Mouse (Mus musculus) heart, adult 2 months (tissue): ENCODE data around the gene Atp6ap2. TPM values are rescaled to one million over a fixed set of nuclear protein-coding genes. Genes with fewer than 3 reads are reported as not detected.

Experiments
- DNase-seq, 2 experiments: peaks; one replicate each; pipeline ENCODE4 v3.0.0; 2021
- H3K27ac ChIP-seq: fragments of 200-600 bp; 2 replicates; pipeline ENCODE4 v1.8.1; 2022
- H3K27me3 ChIP-seq: fragments of 200-500 bp; 2 replicates; pipeline ENCODE4 v1.6.1; 2012; ENCODE audit warnings: mild to moderate bottlenecking, low read length, inconsistent platforms, mixed read lengths; ENCODE audit not compliant: control insufficient read depth, insufficient read depth
- H3K36me3 ChIP-seq: fragments of 200-500 bp; 2 replicates; pipeline ENCODE4 v1.6.1; 2012; ENCODE audit warnings: low read length, inconsistent platforms; ENCODE audit not compliant: control insufficient read depth, insufficient read depth
- H3K4me1 ChIP-seq: fragments of 200-500 bp; 2 replicates; pipeline ENCODE4 v1.6.1; 2011; ENCODE audit warnings: low read length; ENCODE audit not compliant: control insufficient read depth, insufficient read depth
- H3K4me3 ChIP-seq: fragments of 200-600 bp; 2 replicates; pipeline ENCODE4 v1.8.1; 2022
- H3K79me2 ChIP-seq: fragments of 200-500 bp; replicated peaks from 2 replicates; pipeline ENCODE4 v1.6.1; 2012; ENCODE audit warnings: mild to moderate bottlenecking, inconsistent platforms, low read length, moderate library complexity, mixed read lengths; ENCODE audit not compliant: control insufficient read depth, insufficient read depth
- H3K9ac ChIP-seq: fragments of 200-500 bp; 2 replicates; pipeline ENCODE4 v1.6.1; 2012; ENCODE audit warnings: low read depth, mild to moderate bottlenecking, control low read depth, inconsistent platforms, low read length, mixed read lengths
- CTCF ChIP-seq: fragments of 200-600 bp; IDR thresholded peaks from 2 replicates; pipeline ENCODE4 v1.8.1; 2022; ENCODE audit warnings: antibody characterized with exemption, mild to moderate bottlenecking, moderate library complexity
- EP300 ChIP-seq: fragments of 200-500 bp; IDR thresholded peaks from 2 replicates; pipeline ENCODE4 v1.6.1; 2011; ENCODE audit warnings: low read depth, low read length, control low read depth; ENCODE audit not compliant: insufficient read depth
- POLR2A ChIP-seq: fragments of 200-500 bp; IDR thresholded peaks from 2 replicates; pipeline ENCODE4 v1.6.1; 2011; ENCODE audit warnings: mild to moderate bottlenecking, low read depth, low read length, control low read depth; ENCODE audit not compliant: insufficient read depth
- WGBS: fragments of 180-500 bp; shearing (Covaris S2); methylation state at CpG from one replicate; pipeline ENCODE4 v1.1.7; 2018; 5-methylcytosine and 5-hydroxymethylcytosine counted together
- intact Hi-C: fragments of 180-260 bp; cut with DNase I; formaldehyde crosslinking; loops from one replicate; pipeline ENCODE4 v1.15.1; 2025
- polyA plus RNA-seq: library from polyadenylated mRNA; depleted of rRNA; stranded (reverse); fragments of >200 nt; gene quantifications from 2 replicates; pipeline ENCODE4 v1.2.3, GENCODE M21; 2012; rRNA removed
- total RNA-seq, 2 experiments: library from RNA; stranded (reverse); gene quantifications; 2 replicates each; pipeline ENCODE4 v1.2.3; 2021

Gene Atp6ap2
- total and polyA plus RNA-seq, 3 experiments: 6.5 to 21.2 (median 19.0) TPM

DNA sequence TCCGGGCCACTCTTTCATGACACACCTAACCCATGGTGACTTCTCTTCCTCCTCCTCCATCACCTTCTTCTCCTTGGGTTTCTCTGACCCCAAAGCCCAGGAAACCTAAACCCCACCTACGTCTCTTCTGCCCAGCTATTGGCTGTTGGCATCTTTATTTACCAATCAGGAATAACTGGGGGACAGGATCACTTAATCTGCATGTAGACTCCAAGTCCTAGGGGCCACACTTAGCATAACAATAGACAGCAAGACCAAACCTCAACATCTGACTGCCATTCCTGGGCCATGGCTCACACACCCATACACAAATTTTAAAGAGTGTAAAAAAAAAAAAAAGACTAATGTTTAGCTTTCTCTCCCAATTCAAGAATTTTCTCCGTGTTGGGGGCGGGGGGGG, 37.5 kb downstream of the Atp6ap2 start:
- Histone ChIP-seq H3K79me2 (no peaks in the 10 kb centered on the region), H3K4me3 (no peak overlapping the region), H3K36me3 (no peaks in the 10 kb centered on the region), H3K27me3 (no peaks in the 10 kb centered on the region), H3K27ac (no peak overlapping the region), H3K4me1 (no peaks in the 10 kb centered on the region), H3K9ac (no peak overlapping the region)
- TF ChIP-seq CTCF: no peak
- no peak for TF ChIP-seq POLR2A
- TF ChIP-seq EP300: no peak
- WGBS: 65% methylated on average over 4 of the region's 4 CpGs
- DNase-seq: no peak
- intact Hi-C loops: no loop called here

DNA sequence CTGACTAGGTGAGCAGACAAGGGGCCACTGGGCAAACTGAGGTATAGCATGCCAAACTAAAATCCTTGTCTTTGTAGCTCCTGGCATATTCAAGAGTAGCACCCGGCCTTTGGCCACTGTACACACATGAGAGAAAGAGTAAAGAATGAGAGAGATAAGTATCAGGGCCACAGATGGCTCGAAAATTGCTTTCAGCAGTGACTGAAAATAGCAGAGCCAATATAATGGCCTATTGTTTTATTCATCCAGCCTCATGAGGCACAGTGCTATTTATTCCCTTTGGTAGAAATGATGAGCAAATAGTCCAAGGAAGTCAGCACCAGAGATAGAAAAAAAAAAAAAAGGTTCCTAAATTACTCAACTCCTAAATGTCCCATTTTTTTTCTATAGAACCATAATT, 57.4 kb downstream of the Atp6ap2 start:
- no peak overlapping the region for H3K27ac ChIP-seq
- no peak for TF ChIP-seq EP300
- TF ChIP-seq POLR2A: no peak
- intact Hi-C loops: no loop called here

DNA sequence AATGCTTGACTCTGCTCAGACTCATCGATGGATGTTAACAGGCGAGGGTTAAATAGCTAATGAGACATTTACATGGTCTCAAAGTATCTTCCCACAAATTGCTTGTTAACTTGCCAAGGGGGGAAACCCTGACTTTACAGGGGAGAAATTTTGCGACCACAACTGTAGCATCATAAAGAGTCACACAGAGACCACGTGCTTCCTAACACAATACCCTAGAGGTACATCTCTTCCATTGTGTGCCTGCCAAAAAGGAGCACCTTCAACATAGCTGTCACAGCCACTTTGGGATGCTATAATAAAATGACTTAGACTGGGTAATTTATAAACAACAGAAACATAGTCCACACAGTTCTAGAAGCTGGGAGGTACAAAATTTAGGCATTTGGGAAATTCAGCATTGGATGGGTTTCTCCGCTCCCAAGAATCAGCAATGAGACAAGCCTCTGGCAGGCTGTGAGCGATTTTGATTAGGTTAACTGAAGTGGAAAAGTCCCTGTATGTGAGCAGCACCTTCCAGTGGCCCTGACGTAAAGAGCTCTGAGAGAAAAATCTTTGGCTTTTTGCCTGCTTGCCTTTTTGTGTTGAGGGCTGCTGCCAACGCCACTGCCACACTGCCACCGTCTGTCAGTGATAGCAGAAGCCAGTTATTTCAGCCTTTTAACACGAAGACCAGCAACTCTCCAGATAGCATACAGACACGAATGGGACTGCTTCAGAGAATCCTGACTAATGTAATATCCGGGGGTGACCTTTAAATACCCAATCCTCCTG, 58.1 kb downstream of the Atp6ap2 start:
- no peak overlapping the region for H3K27ac ChIP-seq
- intact Hi-C loops: loop anchor here (2.0 kb wide), 1 partner anchor 105 kb away; no protein-coding TSS in a partner anchor

More for the DNA sequence above, 57.4 kb downstream of the Atp6ap2 start:
- DNase-seq: no peak
- 33% methylated on average over 2 of the region's 2 CpGs for WGBS
- H3K4me3 ChIP-seq: no peak overlapping the region
- no peaks in the 10 kb centered on the region for H3K4me1 ChIP-seq
- H3K9ac ChIP-seq: no peak overlapping the region
- H3K36me3 ChIP-seq: no peaks in the 10 kb centered on the region
- H3K79me2 ChIP-seq: no peaks in the 10 kb centered on the region
- no peaks in the 10 kb centered on the region for H3K27me3 ChIP-seq

DNA sequence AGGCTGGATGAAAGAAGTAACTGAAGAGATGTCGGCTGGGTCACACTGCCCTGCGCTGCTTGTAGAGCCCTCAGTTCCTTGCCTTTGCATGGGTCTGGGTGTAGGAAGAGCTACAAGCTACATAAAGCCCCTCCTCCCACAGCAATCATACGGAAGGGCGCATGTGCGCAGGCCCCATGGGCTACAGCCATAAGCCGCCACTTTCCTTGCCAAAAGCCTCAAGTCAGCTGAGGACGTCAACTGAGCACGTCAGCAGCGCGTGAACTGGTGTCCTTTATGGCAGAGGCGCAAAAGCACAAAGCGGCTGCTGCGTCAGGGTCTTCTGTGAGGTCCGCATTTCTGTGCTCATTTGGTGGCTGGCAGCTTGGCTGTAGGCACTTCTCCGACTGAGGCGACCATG, 64.3 kb downstream of the Atp6ap2 start:
- no peaks in the 10 kb centered on the region for H3K4me1 ChIP-seq
- no peak for DNase-seq
- no peaks in the 10 kb centered on the region for H3K27me3 ChIP-seq
- H3K4me3 ChIP-seq: no peak overlapping the region
- TF ChIP-seq CTCF (no peak), EP300 (no peak), POLR2A (no peak)
- 90% methylated on average over 16 of the region's 16 CpGs for WGBS
- no peak overlapping the region for H3K27ac ChIP-seq
- intact Hi-C loops: no loop called here
- H3K9ac ChIP-seq: no peak overlapping the region
- H3K79me2 ChIP-seq: no peaks in the 10 kb centered on the region
- no peaks in the 10 kb centered on the region for H3K36me3 ChIP-seq

More for the DNA sequence above, 58.1 kb downstream of the Atp6ap2 start:
- peak in 1 of 2 experiments; percentile 6 for DNase-seq
- TF ChIP-seq CTCF (peak; percentile 32), EP300 (no peak)
- no peaks in the 10 kb centered on the region for H3K79me2 ChIP-seq
- no peaks in the 10 kb centered on the region for H3K4me1 ChIP-seq
- WGBS: 52% methylated on average over 12 of the region's 12 CpGs
- H3K27me3 ChIP-seq: no peaks in the 10 kb centered on the region
- no peak overlapping the region for H3K9ac ChIP-seq
- H3K4me3 ChIP-seq: no peak overlapping the region
- H3K36me3 ChIP-seq: no peaks in the 10 kb centered on the region

DNA sequence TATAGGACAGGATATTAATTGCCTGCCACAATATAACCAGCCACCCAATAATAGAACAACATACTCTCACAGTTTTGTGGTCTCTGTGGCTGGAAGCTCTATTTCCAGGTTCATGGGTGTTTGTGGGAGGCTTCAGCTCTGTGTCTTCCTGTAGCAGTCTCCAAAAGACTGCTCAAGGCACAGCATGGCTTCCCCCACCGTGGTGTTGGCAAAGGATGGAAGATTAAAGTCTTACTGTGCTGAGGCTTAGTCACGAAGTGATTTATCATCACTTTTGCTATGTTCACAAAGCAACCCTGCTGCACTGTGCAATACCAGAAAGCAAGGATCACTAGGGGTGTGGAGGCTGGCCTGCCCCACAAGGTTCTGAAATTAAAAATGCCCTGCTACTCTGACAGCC, 66.3 kb downstream of the Atp6ap2 start:
- intact Hi-C loops: no loop called here
- Histone ChIP-seq H3K9ac (no peak overlapping the region), H3K4me3 (no peak overlapping the region), H3K36me3 (no peaks in the 10 kb centered on the region), H3K79me2 (no peaks in the 10 kb centered on the region), H3K4me1 (no peaks in the 10 kb centered on the region), H3K27ac (no peak overlapping the region), H3K27me3 (no peaks in the 10 kb centered on the region)
- TF ChIP-seq CTCF: no peak
- TF ChIP-seq EP300: no peak
- no peak for TF ChIP-seq POLR2A
- WGBS: 75% methylated on average over 2 of the region's 2 CpGs
- no peak for DNase-seq

Other genes with a start within 250 kb of the Atp6ap2 start
- gene 1810030O07Rik, start 85.9 kb downstream of the Atp6ap2 start, total RNA-seq: 10 to 100 TPM in 1 of 2 experiments, 1 to 10 TPM in 1; 8.5 to 14.4 TPM
- 9.9 and 13.3 TPM in 2 replicates for gene 1810030O07Rik, start 85.9 kb downstream of the Atp6ap2 start, polyA plus RNA-seq
- 10 to 100 TPM; 21.6 to 25.7 TPM for gene Med14, start 174.3 kb downstream of the Atp6ap2 start, total RNA-seq
- 14.2 and 26.0 TPM in 2 replicates for gene Med14, start 174.3 kb downstream of the Atp6ap2 start, polyA plus RNA-seq